Mouse (Mus musculus): ENCODE data around the gene Fbxw10. TPM values are rescaled to one million over a fixed set of nuclear protein-coding genes. Genes with fewer than 3 reads are reported as not detected.

Gene Fbxw10
- polyA plus RNA-seq, 1 experiment from 2014 or later = 0.50 TPM

- H3K4me3 ChIP-seq (ENCODE audit: low read depth, low read length) = no peak overlapping the region
- no peak overlapping the region for H3K9ac ChIP-seq (ENCODE audit: low read depth, low read length)
- H3K4me2 ChIP-seq (ENCODE audit: low read length) = no peak overlapping the region
- H3K4me1 ChIP-seq (ENCODE audit: control insufficient read depth, insufficient read depth, low read length) = no peaks in the 10 kb centered on the region
- no peaks in the 10 kb centered on the region for H3K27me3 ChIP-seq (ENCODE audit: control insufficient read depth, insufficient read depth, low read depth, low read length)
- ATAC-seq = no peak
- no peaks in the 10 kb centered on the region for H3K9me3 ChIP-seq (replicated peaks; ENCODE audit: control insufficient read depth, low read length, poor library complexity, severe bottlenecking)
- no peaks in the 10 kb centered on the region for H3K36me3 ChIP-seq (ENCODE audit: control insufficient read depth, insufficient read depth, low read length)
- no peak overlapping the region for H3K27ac ChIP-seq (ENCODE audit: low read length)
- WGBS = 78% methylated on average over 3 of the region's 3 CpGs
These were observed 62.9 kb downstream of the Fbxw10 start for GRCm38 (mm10) chr11:62909720-62910306.

- WGBS = 34% methylated on average over 8 of the region's 8 CpGs
- no peak overlapping the region for H3K4me3 ChIP-seq (ENCODE audit: low read depth, low read length)
- H3K4me1 ChIP-seq (ENCODE audit: control insufficient read depth, insufficient read depth, low read length) = no peaks in the 10 kb centered on the region
- H3K9me3 ChIP-seq (replicated peaks; ENCODE audit: control insufficient read depth, low read length, poor library complexity, severe bottlenecking) = no peaks in the 10 kb centered on the region
- no peaks in the 10 kb centered on the region for H3K27me3 ChIP-seq (ENCODE audit: control insufficient read depth, insufficient read depth, low read depth, low read length)
- no peak for ATAC-seq
- no peak overlapping the region for H3K27ac ChIP-seq (ENCODE audit: low read length)
- H3K9ac ChIP-seq (ENCODE audit: low read depth, low read length) = no peak overlapping the region
- H3K36me3 ChIP-seq (ENCODE audit: control insufficient read depth, insufficient read depth, low read length) = no peaks in the 10 kb centered on the region
- H3K4me2 ChIP-seq (ENCODE audit: low read length) = no peak overlapping the region
These were observed 64.5 kb downstream of the Fbxw10 start for GRCm38 (mm10) chr11:62911362-62911761.

GRCm38 (mm10) chr11:62913141-62913540 lies 66.3 kb downstream of the Fbxw10 start:
- H3K4me1 ChIP-seq (ENCODE audit: control insufficient read depth, insufficient read depth, low read length) = no peaks in the 10 kb centered on the region
- H3K4me2 ChIP-seq (ENCODE audit: low read length) = no peak overlapping the region
- H3K36me3 ChIP-seq (ENCODE audit: control insufficient read depth, insufficient read depth, low read length) = no peaks in the 10 kb centered on the region
- H3K4me3 ChIP-seq (ENCODE audit: low read depth, low read length) = no peak overlapping the region
- WGBS = 90% methylated on average over 2 of the region's 2 CpGs
- H3K9ac ChIP-seq (ENCODE audit: low read depth, low read length) = no peak overlapping the region
- H3K27me3 ChIP-seq (ENCODE audit: control insufficient read depth, insufficient read depth, low read depth, low read length) = no peaks in the 10 kb centered on the region
- no peak overlapping the region for H3K27ac ChIP-seq (ENCODE audit: low read length)
- ATAC-seq = no peak
- H3K9me3 ChIP-seq (replicated peaks; ENCODE audit: control insufficient read depth, low read length, poor library complexity, severe bottlenecking) = no peaks in the 10 kb centered on the region

GRCm38 (mm10) chr11:62914532-62914931 lies 67.7 kb downstream of the Fbxw10 start:
- Histone ChIP-seq H3K4me1 (ENCODE audit: control insufficient read depth, insufficient read depth, low read length) (no peaks in the 10 kb centered on the region), H3K4me2 (ENCODE audit: low read length) (no peak overlapping the region), H3K36me3 (ENCODE audit: control insufficient read depth, insufficient read depth, low read length) (no peaks in the 10 kb centered on the region), H3K27ac (ENCODE audit: low read length) (no peak overlapping the region), H3K9ac (ENCODE audit: low read depth, low read length) (no peak overlapping the region), H3K9me3 (replicated peaks; ENCODE audit: control insufficient read depth, low read length, poor library complexity, severe bottlenecking) (no peaks in the 10 kb centered on the region), H3K27me3 (ENCODE audit: control insufficient read depth, insufficient read depth, low read depth, low read length) (no peaks in the 10 kb centered on the region), H3K4me3 (ENCODE audit: low read depth, low read length) (no peak overlapping the region)
- ATAC-seq = no peak
- 68% methylated on average over 6 of the region's 6 CpGs for WGBS

- ATAC-seq = no peak
- Histone ChIP-seq H3K4me2 (ENCODE audit: low read length) (no peak overlapping the region), H3K27me3 (ENCODE audit: control insufficient read depth, insufficient read depth, low read depth, low read length) (no peaks in the 10 kb centered on the region), H3K36me3 (ENCODE audit: control insufficient read depth, insufficient read depth, low read length) (no peaks in the 10 kb centered on the region), H3K9ac (ENCODE audit: low read depth, low read length) (no peak overlapping the region), H3K4me1 (ENCODE audit: control insufficient read depth, insufficient read depth, low read length) (no peaks in the 10 kb centered on the region), H3K9me3 (replicated peaks; ENCODE audit: control insufficient read depth, low read length, poor library complexity, severe bottlenecking) (no peaks in the 10 kb centered on the region), H3K27ac (ENCODE audit: low read length) (no peak overlapping the region), H3K4me3 (ENCODE audit: low read depth, low read length) (no peak overlapping the region)
- 90% methylated on average over 2 of the region's 2 CpGs for WGBS
These were observed 68.6 kb downstream of the Fbxw10 start for GRCm38 (mm10) chr11:62915486-62915885.

GRCm38 (mm10) chr11:62916765-62917164 lies 69.9 kb downstream of the Fbxw10 start:
- no peak overlapping the region for H3K4me2 ChIP-seq (ENCODE audit: low read length)
- no peak overlapping the region for H3K9ac ChIP-seq (ENCODE audit: low read depth, low read length)
- WGBS = 49% methylated on average over 2 of the region's 2 CpGs
- no peaks in the 10 kb centered on the region for H3K4me1 ChIP-seq (ENCODE audit: control insufficient read depth, insufficient read depth, low read length)
- H3K9me3 ChIP-seq (replicated peaks; ENCODE audit: control insufficient read depth, low read length, poor library complexity, severe bottlenecking) = no peaks in the 10 kb centered on the region
- no peaks in the 10 kb centered on the region for H3K36me3 ChIP-seq (ENCODE audit: control insufficient read depth, insufficient read depth, low read length)
- no peak overlapping the region for H3K27ac ChIP-seq (ENCODE audit: low read length)
- H3K4me3 ChIP-seq (ENCODE audit: low read depth, low read length) = no peak overlapping the region
- no peak for ATAC-seq
- H3K27me3 ChIP-seq (ENCODE audit: control insufficient read depth, insufficient read depth, low read depth, low read length) = no peaks in the 10 kb centered on the region

- H3K4me3 ChIP-seq (ENCODE audit: low read depth, low read length) = peak overlapping the region; percentile 22
- no peak overlapping the region for H3K27ac ChIP-seq (ENCODE audit: low read length)
- no peaks in the 10 kb centered on the region for H3K36me3 ChIP-seq (ENCODE audit: control insufficient read depth, insufficient read depth, low read length)
- no peaks in the 10 kb centered on the region for H3K4me1 ChIP-seq (ENCODE audit: control insufficient read depth, insufficient read depth, low read length)
- no peaks in the 10 kb centered on the region for H3K27me3 ChIP-seq (ENCODE audit: control insufficient read depth, insufficient read depth, low read depth, low read length)
- no peak for ATAC-seq
- WGBS = 79% methylated on average over 6 of the region's 6 CpGs
- H3K9ac ChIP-seq (ENCODE audit: low read depth, low read length) = no peak overlapping the region
- H3K9me3 ChIP-seq (replicated peaks; ENCODE audit: control insufficient read depth, low read length, poor library complexity, severe bottlenecking) = no peaks in the 10 kb centered on the region
- peak overlapping the region; percentile 43; the same call in 1 of the 2 replicates for H3K4me2 ChIP-seq (ENCODE audit: low read length)
These were observed 73.3 kb downstream of the Fbxw10 start for GRCm38 (mm10) chr11:62919946-62920742.

- no peaks in the 10 kb centered on the region for H3K9me3 ChIP-seq (replicated peaks; ENCODE audit: control insufficient read depth, low read length, poor library complexity, severe bottlenecking)
- 28% methylated on average over 5 of the region's 6 CpGs for WGBS
- ATAC-seq = no peak
- H3K27me3 ChIP-seq (ENCODE audit: control insufficient read depth, insufficient read depth, low read depth, low read length) = no peaks in the 10 kb centered on the region
- H3K4me2 ChIP-seq (ENCODE audit: low read length) = peak overlapping the region; percentile 43
- H3K4me3 ChIP-seq (ENCODE audit: low read depth, low read length) = peak overlapping the region; percentile 22
- H3K36me3 ChIP-seq (ENCODE audit: control insufficient read depth, insufficient read depth, low read length) = no peaks in the 10 kb centered on the region
- H3K4me1 ChIP-seq (ENCODE audit: control insufficient read depth, insufficient read depth, low read length) = no peaks in the 10 kb centered on the region
- H3K9ac ChIP-seq (ENCODE audit: low read depth, low read length) = no peak overlapping the region
- no peak overlapping the region for H3K27ac ChIP-seq (ENCODE audit: low read length)
These were observed 73.8 kb downstream of the Fbxw10 start for GRCm38 (mm10) chr11:62920743-62921050.

All from midbrain, embryonic 16.5 days (tissue).